Mouse (Mus musculus): ENCODE measurements at regions not wholly inside any gene's neighbourhood (a gene's known extent, or its start where the extent isn't known, plus 50 kb on each side); places are given as distances from the start of the nearest gene placed in this dataset.

DNA sequence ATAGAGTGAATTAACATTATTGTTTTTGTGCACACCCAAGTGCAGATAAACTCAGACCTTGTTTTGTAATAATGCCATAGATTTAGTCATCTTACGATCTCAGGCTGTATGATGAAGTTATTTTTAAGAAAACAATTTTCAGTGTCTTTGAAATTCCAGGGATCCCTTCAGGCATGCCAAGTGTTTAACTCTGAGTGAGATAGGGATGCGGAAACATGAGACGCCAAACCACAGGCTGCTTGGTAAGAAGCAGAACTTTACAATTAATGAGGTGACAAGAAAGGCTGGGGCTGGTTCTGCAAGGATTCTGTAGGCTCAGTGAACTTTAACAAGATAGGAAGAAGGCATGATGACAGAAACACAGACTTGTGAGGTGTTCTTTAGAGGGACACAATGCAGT, 292.3 kb upstream of the Alcam start:
- TF ChIP-seq CTCF (IDR thresholded peaks at IDR 0.05; ENCODE audit: borderline replicate concordance, insufficient read depth, low read length) (no peak), POLR2A (IDR thresholded peaks at IDR 0.05; ENCODE audit: low read depth, low read length) (no peak)

All from embryonic fibroblast, embryonic 13.5 days (primary cell).